Mouse (Mus musculus): ENCODE results near the gene Olfr961. TPM values are rescaled to one million over a fixed set of nuclear protein-coding genes. Genes with fewer than 3 reads are reported as not detected.

The Olfr961 gene
- polyA plus RNA-seq (2014; fragmentation: Nextera tagmentation; extraction: Ambion mirVana), result not detected in 2 replicates

DNA sequence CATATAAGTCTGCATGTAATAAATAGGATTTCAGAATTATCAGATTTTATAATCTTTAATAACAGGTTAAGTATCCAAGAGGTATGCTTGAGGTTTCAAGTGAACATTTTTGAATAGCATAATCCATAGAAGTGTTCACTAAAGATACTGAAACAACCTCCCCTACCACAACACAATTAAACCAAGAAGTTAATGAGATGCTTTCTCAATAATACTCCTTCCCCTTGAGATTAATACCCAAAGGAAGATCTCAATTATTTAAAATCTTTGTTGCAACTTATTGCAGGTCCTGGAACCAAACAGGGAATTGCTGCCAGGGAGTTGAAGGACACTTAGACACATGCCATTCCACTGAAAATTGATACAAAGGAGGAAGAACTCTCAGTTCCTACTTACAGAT, at the start of gene Olfr961:
Gene Olfr961 (plus strand): TSS at position 301 of the 400 bp plus-strand sequence.
- Histone ChIP-seq H3K9me3 (ENCODE audit: control insufficient read depth, low read length) (no peaks in the 10 kb centered on the region), H3K4me1 (ENCODE audit: control insufficient read depth, insufficient read depth, low read length) (no peaks in the 10 kb centered on the region), H3K9ac (ENCODE audit: low read length) (no peak within 1 kb of the TSS), H3K36me3 (ENCODE audit: control insufficient read depth, insufficient read depth, low read length) (no peaks in the 10 kb centered on the region), H3K4me3 (ENCODE audit: low read depth, low read length) (no peak within 1 kb of the TSS), H3K4me2 (ENCODE audit: low read depth) (no peak within 1 kb of the TSS), H3K27me3 (ENCODE audit: control insufficient read depth, insufficient read depth, low read length) (no peaks in the 10 kb centered on the region), H3K27ac (ENCODE audit: low read depth, low read length) (no peak within 1 kb of the TSS)
- DNase-seq (ENCODE audit: low spot score), result no peak
- ATAC-seq (ENCODE audit: insufficient read depth, low FRiP score, low TSS enrichment), result no peak

- no peak overlapping the region for H3K27ac ChIP-seq (ENCODE audit: low read depth, low read length)
- no peaks in the 10 kb centered on the region for H3K36me3 ChIP-seq (ENCODE audit: control insufficient read depth, insufficient read depth, low read length)
- peak overlapping the region; percentile 33 for H3K4me3 ChIP-seq (ENCODE audit: low read depth, low read length)
- H3K9ac ChIP-seq (ENCODE audit: low read length), result no peak overlapping the region
- H3K4me2 ChIP-seq (ENCODE audit: low read depth), result peak overlapping the region; percentile 37
- H3K27me3 ChIP-seq (ENCODE audit: control insufficient read depth, insufficient read depth, low read length), result no peaks in the 10 kb centered on the region
- H3K9me3 ChIP-seq (ENCODE audit: control insufficient read depth, low read length), result no peaks in the 10 kb centered on the region
- ATAC-seq (ENCODE audit: insufficient read depth, low FRiP score, low TSS enrichment) (peak; percentile 82), DNase-seq (ENCODE audit: low spot score) (peak; percentile 67)
- WGBS, result under 1% methylated on average over 19 of the region's 19 CpGs
- H3K4me1 ChIP-seq (ENCODE audit: control insufficient read depth, insufficient read depth, low read length), result no peaks in the 10 kb centered on the region
Observed at GRCm38 (mm10) chr9:39602536-39603332, 42.2 kb upstream of the Olfr961 start.

DNA sequence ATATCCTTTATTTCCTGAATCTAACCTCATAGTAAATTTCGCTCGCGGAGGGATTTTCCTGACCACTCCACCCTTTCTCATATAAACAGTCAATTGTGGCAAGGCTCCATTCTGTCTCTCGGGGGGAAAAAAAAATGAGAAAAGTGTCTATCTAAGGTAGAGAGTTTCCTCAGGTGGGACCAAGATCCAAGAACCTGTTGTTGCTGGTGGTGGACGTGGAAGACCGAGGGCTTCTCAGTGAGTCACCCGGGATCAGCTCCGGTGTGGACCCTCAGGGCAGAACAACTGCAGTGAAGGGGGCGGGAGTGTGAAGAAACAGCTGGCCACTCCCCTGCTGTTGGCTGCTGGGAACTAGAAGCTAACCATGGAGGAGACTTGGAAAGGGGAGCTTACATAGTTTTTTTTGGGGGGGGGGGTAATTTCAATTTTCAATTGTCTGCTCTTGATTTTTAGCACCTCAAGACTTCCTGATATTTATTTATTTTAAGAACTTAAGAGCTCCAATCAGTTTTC, 41.5 kb upstream of the Olfr961 start:
- Histone ChIP-seq H3K9ac (ENCODE audit: low read length) (no peak overlapping the region), H3K27ac (ENCODE audit: low read depth, low read length) (no peak overlapping the region), H3K4me1 (ENCODE audit: control insufficient read depth, insufficient read depth, low read length) (no peaks in the 10 kb centered on the region), H3K4me2 (ENCODE audit: low read depth) (peak overlapping the region; percentile 37), H3K36me3 (ENCODE audit: control insufficient read depth, insufficient read depth, low read length) (no peaks in the 10 kb centered on the region), H3K9me3 (ENCODE audit: control insufficient read depth, low read length) (no peaks in the 10 kb centered on the region), H3K4me3 (ENCODE audit: low read depth, low read length) (peak overlapping the region; percentile 33), H3K27me3 (ENCODE audit: control insufficient read depth, insufficient read depth, low read length) (no peaks in the 10 kb centered on the region)
- peak; percentile 51 for DNase-seq (ENCODE audit: low spot score)
- peak; percentile 82 for ATAC-seq (ENCODE audit: insufficient read depth, low FRiP score, low TSS enrichment)
- 0% methylated on average over 9 of the region's 9 CpGs for WGBS

DNA sequence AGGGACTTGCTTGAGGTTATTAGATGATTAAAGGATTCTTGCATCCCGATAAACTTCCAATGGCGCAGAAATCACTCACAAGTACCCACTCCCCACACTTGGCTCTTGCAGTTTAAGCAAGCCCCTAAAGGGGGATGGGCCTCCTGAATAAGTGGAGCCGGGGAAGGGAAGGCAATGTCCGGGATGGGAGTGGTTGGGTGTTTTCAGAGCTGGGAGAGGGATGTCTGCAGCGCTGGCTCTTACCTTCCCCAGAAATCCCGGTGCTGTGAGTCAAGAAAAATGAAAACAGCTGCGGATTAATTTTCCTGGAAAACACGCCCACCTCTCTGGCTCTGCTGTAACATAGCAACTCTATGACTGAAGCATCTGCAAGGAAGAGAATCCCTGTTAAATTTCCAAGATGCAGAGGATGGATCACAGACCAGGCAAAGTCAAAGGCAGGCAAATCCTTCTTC, 40.9 kb upstream of the Olfr961 start, which contains the start of gene AW551984:
Gene AW551984 (minus strand): TSS at position 405 of the 455 bp plus-strand sequence.
- ATAC-seq (ENCODE audit: insufficient read depth, low FRiP score, low TSS enrichment) (peak; percentile 42; the same call in 1 of the 2 replicates), DNase-seq (ENCODE audit: low spot score) (peak; percentile 58)
- Histone ChIP-seq H3K9me3 (ENCODE audit: control insufficient read depth, low read length) (no peaks in the 10 kb centered on the region), H3K4me3 (ENCODE audit: low read depth, low read length) (peak within 1 kb of the TSS; percentile 33), H3K9ac (ENCODE audit: low read length) (peak within 1 kb of the TSS; percentile 7; the same call in 1 of the 2 replicates), H3K27me3 (ENCODE audit: control insufficient read depth, insufficient read depth, low read length) (no peaks in the 10 kb centered on the region), H3K4me1 (ENCODE audit: control insufficient read depth, insufficient read depth, low read length) (no peaks in the 10 kb centered on the region), H3K4me2 (ENCODE audit: low read depth) (peak within 1 kb of the TSS; percentile 37), H3K27ac (ENCODE audit: low read depth, low read length) (no peak within 1 kb of the TSS), H3K36me3 (ENCODE audit: control insufficient read depth, insufficient read depth, low read length) (no peaks in the 10 kb centered on the region)
- 2% methylated on average over 8 of the region's 8 CpGs for WGBS

GRCm38 (mm10) chr9:39608497-39608896, 36.4 kb upstream of the Olfr961 start:
- H3K9me3 ChIP-seq (ENCODE audit: control insufficient read depth, low read length), result no peaks in the 10 kb centered on the region

GRCm38 (mm10) chr9:39610355-39610754, 34.5 kb upstream of the Olfr961 start, which contains the start of gene Olfr148:
Gene Olfr148 (plus strand): TSS chr9:39610655.
- Histone ChIP-seq H3K27me3 (ENCODE audit: control insufficient read depth, insufficient read depth, low read length) (no peaks in the 10 kb centered on the region), H3K27ac (ENCODE audit: low read depth, low read length) (no peak within 1 kb of the TSS), H3K4me1 (ENCODE audit: control insufficient read depth, insufficient read depth, low read length) (no peaks in the 10 kb centered on the region), H3K9ac (ENCODE audit: low read length) (no peak within 1 kb of the TSS), H3K4me3 (ENCODE audit: low read depth, low read length) (no peak within 1 kb of the TSS), H3K9me3 (ENCODE audit: control insufficient read depth, low read length) (no peaks in the 10 kb centered on the region), H3K4me2 (ENCODE audit: low read depth) (no peak within 1 kb of the TSS), H3K36me3 (ENCODE audit: control insufficient read depth, insufficient read depth, low read length) (no peaks in the 10 kb centered on the region)
- DNase-seq (ENCODE audit: low spot score) (no peak), ATAC-seq (ENCODE audit: insufficient read depth, low FRiP score, low TSS enrichment) (no peak)
- WGBS, result 73% methylated on average over 3 of the region's 3 CpGs

More at GRCm38 (mm10) chr9:39608497-39608896, 36.4 kb upstream of the Olfr961 start:
- Histone ChIP-seq H3K27ac (ENCODE audit: low read depth, low read length) (no peak overlapping the region), H3K27me3 (ENCODE audit: control insufficient read depth, insufficient read depth, low read length) (no peaks in the 10 kb centered on the region), H3K4me2 (ENCODE audit: low read depth) (no peak overlapping the region), H3K9ac (ENCODE audit: low read length) (no peak overlapping the region), H3K36me3 (ENCODE audit: control insufficient read depth, insufficient read depth, low read length) (no peaks in the 10 kb centered on the region), H3K4me1 (ENCODE audit: control insufficient read depth, insufficient read depth, low read length) (no peaks in the 10 kb centered on the region), H3K4me3 (ENCODE audit: low read depth, low read length) (no peak overlapping the region)
- DNase-seq (ENCODE audit: low spot score) (no peak), ATAC-seq (ENCODE audit: insufficient read depth, low FRiP score, low TSS enrichment) (no peak)

GRCm38 (mm10) chr9:39611953-39612352, 32.9 kb upstream of the Olfr961 start:
- ATAC-seq (ENCODE audit: insufficient read depth, low FRiP score, low TSS enrichment), result no peak; the same call in 1 of the 2 replicates
- H3K9me3 ChIP-seq (ENCODE audit: control insufficient read depth, low read length), result no peaks in the 10 kb centered on the region
- no peak overlapping the region for H3K9ac ChIP-seq (ENCODE audit: low read length)
- WGBS, result 74% methylated on average over 1 of the region's 1 CpGs
- H3K36me3 ChIP-seq (ENCODE audit: control insufficient read depth, insufficient read depth, low read length), result no peaks in the 10 kb centered on the region
- no peaks in the 10 kb centered on the region for H3K27me3 ChIP-seq (ENCODE audit: control insufficient read depth, insufficient read depth, low read length)
- no peak overlapping the region for H3K4me2 ChIP-seq (ENCODE audit: low read depth)
- no peaks in the 10 kb centered on the region for H3K4me1 ChIP-seq (ENCODE audit: control insufficient read depth, insufficient read depth, low read length)
- no peak overlapping the region for H3K4me3 ChIP-seq (ENCODE audit: low read depth, low read length)
- H3K27ac ChIP-seq (ENCODE audit: low read depth, low read length), result no peak overlapping the region
- no peak for DNase-seq (ENCODE audit: low spot score)

DNA sequence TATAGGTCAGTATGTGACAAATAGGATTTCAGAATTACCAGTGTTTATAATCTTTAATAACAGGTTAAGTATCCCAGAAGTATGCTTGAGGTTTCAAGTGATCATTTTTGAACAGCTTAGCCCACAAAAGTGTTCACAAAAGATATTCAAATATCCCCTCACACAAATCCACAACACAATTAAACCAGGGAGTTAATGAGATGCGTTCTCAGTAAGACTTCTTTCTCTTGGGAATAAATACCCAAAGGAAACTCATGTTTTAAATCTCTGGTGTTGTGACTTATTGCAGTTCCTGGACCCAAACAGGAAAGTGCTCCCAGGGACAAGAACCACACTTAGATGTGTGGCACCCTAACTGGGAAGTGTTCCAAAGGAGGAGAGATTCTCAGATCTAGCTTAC, 23.8 kb upstream of the Olfr961 start, which contains the start of gene Olfr960:
Gene Olfr960 (plus strand): TSS at position 301 of the 400 bp plus-strand sequence.
- Histone ChIP-seq H3K4me1 (ENCODE audit: control insufficient read depth, insufficient read depth, low read length) (no peaks in the 10 kb centered on the region), H3K27me3 (ENCODE audit: control insufficient read depth, insufficient read depth, low read length) (no peaks in the 10 kb centered on the region)
- WGBS, result 66% methylated on average over 1 of the region's 1 CpGs

More for the DNA sequence above, 23.8 kb upstream of the Olfr961 start, which contains the start of gene Olfr960:
- ATAC-seq (ENCODE audit: insufficient read depth, low FRiP score, low TSS enrichment) (no peak), DNase-seq (ENCODE audit: low spot score) (no peak)
- H3K4me2 ChIP-seq (ENCODE audit: low read depth), result no peak within 1 kb of the TSS
- no peak within 1 kb of the TSS for H3K4me3 ChIP-seq (ENCODE audit: low read depth, low read length)
- no peaks in the 10 kb centered on the region for H3K36me3 ChIP-seq (ENCODE audit: control insufficient read depth, insufficient read depth, low read length)
- H3K27ac ChIP-seq (ENCODE audit: low read depth, low read length), result no peak within 1 kb of the TSS
- H3K9me3 ChIP-seq (ENCODE audit: control insufficient read depth, low read length), result no peaks in the 10 kb centered on the region
- H3K9ac ChIP-seq (ENCODE audit: low read length), result no peak within 1 kb of the TSS

Data from neural tube, embryonic 11.5 days (tissue).